ENCODE assay signal across 32 mouse cellular contexts in the genomic region with DNA sequence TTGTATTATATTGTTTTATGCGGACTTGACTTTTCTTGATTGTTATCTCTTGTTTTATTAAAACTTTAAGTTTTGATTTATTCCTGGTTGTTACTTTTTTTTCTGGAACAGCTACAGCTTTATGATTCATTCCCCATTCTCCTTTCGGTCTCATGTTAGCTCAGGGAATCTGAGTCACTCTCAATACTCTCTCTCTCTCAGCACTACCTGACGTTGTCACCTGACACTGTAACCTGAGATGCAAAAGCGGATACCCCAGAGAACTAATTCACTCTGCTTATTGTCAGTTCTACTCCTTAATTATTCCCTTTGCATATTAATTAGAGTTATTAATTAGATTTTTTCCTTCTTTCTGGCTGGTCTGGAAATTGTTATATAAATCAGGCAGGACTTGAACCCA.
"Had no signal": no experiment of that assay in that cellular context is flagged by ENCODE, and none has a peak within 500 bp of the region (broad histone marks: within the 10 kb centered on the region; RNA-seq: fewer than 3 reads in every experiment).

No protein-coding gene starts in this region.

- ATAC-seq: liver, embryonic 12.5 days; liver, postnatal 0 days; lung, postnatal 0 days; midbrain, embryonic 13.5 days; midbrain, embryonic 15.5 days; midbrain, embryonic 16.5 days had no signal

- H3K27me3 ChIP-seq: limb, embryonic 12.5 days; limb, embryonic 13.5 days; limb, embryonic 15.5 days; liver, embryonic 12.5 days; liver, embryonic 13.5 days; liver, embryonic 15.5 days; lung, embryonic 15.5 days; midbrain, embryonic 12.5 days; midbrain, embryonic 13.5 days; midbrain, embryonic 15.5 days; neural tube, embryonic 12.5 days; neural tube, embryonic 13.5 days had no signal

- H3K4me3 ChIP-seq: limb, embryonic 10.5 days; limb, embryonic 12.5 days; limb, embryonic 13.5 days; limb, embryonic 15.5 days; liver, embryonic 12.5 days; liver, embryonic 13.5 days; liver, embryonic 15.5 days; lung, embryonic 15.5 days; megakaryocyte, embryonic 14.5 days; midbrain, embryonic 12.5 days; midbrain, embryonic 13.5 days; midbrain, embryonic 15.5 days; myocyte; neural tube, embryonic 12.5 days; neural tube, embryonic 13.5 days had no signal

- H3K9me3 ChIP-seq: limb, embryonic 10.5 days; limb, embryonic 12.5 days; limb, embryonic 13.5 days; limb, embryonic 15.5 days; liver, embryonic 12.5 days; liver, embryonic 13.5 days; liver, embryonic 15.5 days; lung, embryonic 15.5 days; megakaryocyte, embryonic 14.5 days; midbrain, embryonic 12.5 days; midbrain, embryonic 13.5 days; midbrain, embryonic 15.5 days; neural tube, embryonic 12.5 days; neural tube, embryonic 13.5 days had no signal

- H3K4me2 ChIP-seq: limb, embryonic 12.5 days; limb, embryonic 13.5 days; limb, embryonic 15.5 days; liver, embryonic 11.5 days; liver, embryonic 12.5 days; liver, embryonic 13.5 days; liver, embryonic 15.5 days; lung, embryonic 14.5 days; lung, embryonic 15.5 days; midbrain, embryonic 11.5 days; midbrain, embryonic 12.5 days; midbrain, embryonic 13.5 days; midbrain, embryonic 15.5 days; neural tube, embryonic 12.5 days; neural tube, embryonic 13.5 days had no signal

- H3K9ac ChIP-seq: limb, embryonic 12.5 days; limb, embryonic 13.5 days; limb, embryonic 15.5 days; liver, embryonic 12.5 days; liver, embryonic 13.5 days; liver, embryonic 14.5 days; liver, embryonic 15.5 days; liver, postnatal 0 days; lung, embryonic 14.5 days; lung, embryonic 15.5 days; midbrain, embryonic 12.5 days; midbrain, embryonic 13.5 days; midbrain, embryonic 15.5 days; neural tube, embryonic 12.5 days; neural tube, embryonic 13.5 days had no signal

- H3K4me1 ChIP-seq: limb, embryonic 10.5 days; limb, embryonic 12.5 days; limb, embryonic 13.5 days; limb, embryonic 15.5 days; liver, embryonic 12.5 days; liver, embryonic 13.5 days; liver, embryonic 15.5 days; lung, embryonic 15.5 days; megakaryocyte, embryonic 14.5 days; midbrain, embryonic 12.5 days; midbrain, embryonic 13.5 days; midbrain, embryonic 15.5 days; neural tube, embryonic 12.5 days; neural tube, embryonic 13.5 days had no signal

- H3K36me3 ChIP-seq: limb, embryonic 10.5 days; limb, embryonic 12.5 days; limb, embryonic 13.5 days; limb, embryonic 15.5 days; liver, embryonic 12.5 days; liver, embryonic 13.5 days; liver, embryonic 15.5 days; lung, embryonic 15.5 days; midbrain, embryonic 12.5 days; midbrain, embryonic 13.5 days; midbrain, embryonic 15.5 days; neural tube, embryonic 12.5 days; neural tube, embryonic 13.5 days had no signal

- H3K27ac ChIP-seq: limb, embryonic 10.5 days; limb, embryonic 12.5 days; limb, embryonic 13.5 days; limb, embryonic 15.5 days; liver, embryonic 12.5 days; liver, embryonic 13.5 days; liver, embryonic 14.5 days; liver, embryonic 15.5 days; lung, embryonic 15.5 days; macrophage; midbrain, embryonic 12.5 days; midbrain, embryonic 13.5 days; midbrain, embryonic 15.5 days; neural tube, embryonic 12.5 days; neural tube, embryonic 13.5 days had no signal

- DNase-seq: left cerebral cortex, postnatal 4 days; liver; liver, embryonic 13.5 days; liver, postnatal 0 days; lung, adult 18-20 months; lung, adult 2 months; lung, embryonic 14.5 days; lung, postnatal 10 days; lung, postnatal 14 days; lung, postnatal 36 days; lung, postnatal 4 days; midbrain, embryonic 14.5 days had no signal
